Mouse (Mus musculus) bone marrow macrophage, adult 2 months (primary cell): ENCODE measurements around the gene Rasgrf1.

Source experiments
- CTCF ChIP-seq: IDR thresholded peaks from 2 replicates; pipeline ENCODE4 v1.5.1; 2012; ENCODE audit warnings: low read depth, mild to moderate bottlenecking, low read length, moderate library complexity
- POLR2A ChIP-seq: IDR thresholded peaks from 2 replicates; pipeline ENCODE4 v1.6.1; 2012; ENCODE audit warnings: mild to moderate bottlenecking, low read depth, low read length, borderline replicate concordance

GRCm38 (mm10) chr9:90036313-90036712, 126.6 kb downstream of the Rasgrf1 start:
- TF ChIP-seq CTCF = no peak
- TF ChIP-seq POLR2A = no peak
